Mouse (Mus musculus) olfactory bulb, adult 2 months (tissue): ENCODE data around the gene Naa60.

Experiments
- CTCF ChIP-seq: fragments of 200-500 bp; IDR thresholded peaks from 2 replicates; pipeline ENCODE4 v1.5.1; 2012; ENCODE audit warnings: low read depth, mild to moderate bottlenecking, low read length, moderate library complexity; ENCODE audit not compliant: insufficient read depth
- POLR2A ChIP-seq: fragments of 200-500 bp; IDR thresholded peaks from 2 replicates; pipeline ENCODE4 v1.6.1; 2012; ENCODE audit warnings: mild to moderate bottlenecking, low read depth, low read length, moderate library complexity; ENCODE audit not compliant: insufficient read depth

GRCm38 (mm10) chr16:3835461-3835860 is 36.7 kb upstream of the Naa60 start:
- TF ChIP-seq CTCF (no peak), POLR2A (no peak)
